Mouse (Mus musculus): ENCODE measurements around the gene 6430548M08Rik.

DNA sequence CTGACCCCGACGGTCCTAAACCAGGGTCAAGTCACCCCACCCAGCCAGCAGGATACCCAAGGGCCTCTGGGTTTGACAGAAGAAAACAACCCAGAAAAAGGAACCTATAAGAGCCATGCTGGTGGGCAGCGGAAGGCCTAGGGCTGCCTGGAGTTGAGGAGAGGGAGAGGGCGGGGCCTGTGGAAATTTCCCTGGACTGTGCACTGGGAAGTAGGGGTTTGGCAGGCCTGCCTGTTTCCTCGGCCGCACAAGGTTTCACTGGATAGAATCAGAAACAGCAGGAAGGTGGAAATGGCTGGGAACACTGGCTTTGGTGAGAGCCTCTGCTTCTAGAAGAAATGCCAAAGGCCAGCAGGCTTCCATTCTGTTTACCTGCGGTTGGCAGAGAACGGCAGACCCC, 41.1 kb upstream of the 6430548M08Rik start:
- TF ChIP-seq CTCF (IDR thresholded peaks at IDR 0.05; ENCODE audit: borderline replicate concordance, insufficient read depth, low read length), result no peak
- no peak for TF ChIP-seq POLR2A (IDR thresholded peaks at IDR 0.05; ENCODE audit: low read depth, low read length)

All from embryonic fibroblast, embryonic 13.5 days (primary cell).